Mouse (Mus musculus): Measurements from ENCODE around the gene Fyn. TPM values are rescaled to one million over a fixed set of nuclear protein-coding genes. Genes with fewer than 3 reads are reported as not detected.
A peak's percentile ranks its signal among the peaks of the same experiment; 100 is the strongest.

Fyn gene
- polyA plus RNA-seq, 1 experiment from 2014 or later = 6.5 TPM

DNA sequence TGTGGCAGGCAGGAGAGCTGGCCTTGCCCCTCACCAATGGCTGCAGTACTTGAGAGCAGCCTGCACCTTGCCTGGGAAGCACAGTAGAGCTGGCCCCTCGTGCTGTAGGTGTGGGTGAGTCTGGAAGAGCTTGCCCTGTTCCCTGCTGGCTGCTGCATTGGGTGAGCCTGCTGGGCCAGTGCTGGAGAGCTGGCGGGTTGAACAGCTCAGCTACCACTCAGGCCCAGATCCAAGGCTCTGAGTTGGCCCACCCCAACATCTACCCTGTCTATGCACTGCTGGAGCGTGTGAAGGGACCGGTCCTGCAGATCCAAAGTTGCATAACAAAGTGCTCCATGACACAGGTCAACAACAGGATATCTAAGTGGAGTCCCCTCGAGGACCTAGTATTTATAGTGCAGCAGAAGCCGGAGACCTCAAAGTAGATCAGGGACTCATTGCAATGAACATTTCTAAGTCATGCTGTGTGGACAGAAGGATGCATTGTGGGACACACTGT, 41.5 kb downstream of the Fyn start:
- H3K9me3 ChIP-seq (ENCODE audit: low read length) = no peaks in the 10 kb centered on the region
- no peaks in the 10 kb centered on the region for H3K27me3 ChIP-seq (ENCODE audit: insufficient read depth, low read length)
- TF ChIP-seq CTCF (IDR thresholded peaks at IDR 0.05; ENCODE audit: low read depth) (no peak), EP300 (IDR thresholded peaks at IDR 0.05; ENCODE audit: low read depth) (no peak)
- no peak overlapping the region for H3K4me3 ChIP-seq (ENCODE audit: low read depth, low read length)
- 68% methylated on average over 6 of the region's 6 CpGs for WGBS (ENCODE audit: insufficient replicate concordance)
- H3K27ac ChIP-seq (ENCODE audit: low read depth) = no peak overlapping the region
- no peak for ATAC-seq
- peaks cover 18% of the 10 kb centered on the region for H3K4me1 ChIP-seq (ENCODE audit: insufficient read depth)
- H3K36me3 ChIP-seq (replicated peaks; ENCODE audit: insufficient read depth, low read length) = no peaks in the 10 kb centered on the region
- no peak overlapping the region for H3K4me2 ChIP-seq (ENCODE audit: low read depth, low read length)
- DNase-seq = no peak
- no peak overlapping the region for H3K9ac ChIP-seq (replicated peaks)

DNA sequence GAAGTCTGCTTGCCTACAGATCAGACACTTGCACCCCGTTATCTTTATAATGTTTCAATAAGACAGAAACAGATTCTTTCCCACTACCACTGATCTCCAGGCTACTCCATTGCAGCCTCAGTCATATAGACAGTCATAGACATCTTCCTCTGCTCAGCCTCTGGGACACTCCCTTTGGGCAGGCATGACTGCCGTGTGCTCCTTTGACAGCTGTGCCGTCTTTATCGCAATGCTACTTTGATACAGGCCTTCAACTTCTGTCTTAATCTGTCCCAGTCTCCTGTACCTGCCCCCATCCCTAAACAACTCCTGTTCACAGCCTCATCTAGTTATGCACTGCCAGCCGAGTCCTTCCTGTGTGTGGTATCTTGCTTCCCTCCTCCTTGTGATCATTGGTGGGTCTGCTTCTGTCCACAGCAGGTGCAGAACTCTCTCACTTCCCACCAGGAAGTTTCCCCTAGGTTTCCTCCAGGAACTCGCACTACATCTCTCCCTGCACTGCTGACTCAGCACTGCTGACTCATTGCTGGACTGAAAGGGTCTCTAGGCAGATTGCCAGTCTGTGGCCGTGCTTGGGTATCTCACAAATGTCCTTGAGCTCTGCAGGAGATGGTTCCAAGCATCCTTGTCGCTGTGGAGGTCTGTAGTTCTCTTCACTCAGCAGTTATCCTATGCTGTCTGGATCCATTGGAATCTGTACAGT, 43.4 kb downstream of the Fyn start:
- H3K36me3 ChIP-seq (replicated peaks; ENCODE audit: insufficient read depth, low read length) = no peaks in the 10 kb centered on the region
- WGBS (ENCODE audit: insufficient replicate concordance) = 56% methylated on average over 8 of the region's 8 CpGs
- H3K27me3 ChIP-seq (ENCODE audit: insufficient read depth, low read length) = no peaks in the 10 kb centered on the region
- no peak overlapping the region for H3K4me3 ChIP-seq (ENCODE audit: low read depth, low read length)
- H3K9ac ChIP-seq (replicated peaks) = no peak overlapping the region
- TF ChIP-seq CTCF (IDR thresholded peaks at IDR 0.05; ENCODE audit: low read depth) = no peak
- no peak for TF ChIP-seq EP300 (IDR thresholded peaks at IDR 0.05; ENCODE audit: low read depth)
- ATAC-seq = peak; percentile 40
- DNase-seq = peak; percentile 39
- no peak overlapping the region for H3K4me2 ChIP-seq (ENCODE audit: low read depth, low read length)
- no peak overlapping the region for H3K27ac ChIP-seq (ENCODE audit: low read depth)
- H3K4me1 ChIP-seq (ENCODE audit: insufficient read depth) = peaks cover 8% of the 10 kb centered on the region
- H3K9me3 ChIP-seq (ENCODE audit: low read length) = no peaks in the 10 kb centered on the region

DNA sequence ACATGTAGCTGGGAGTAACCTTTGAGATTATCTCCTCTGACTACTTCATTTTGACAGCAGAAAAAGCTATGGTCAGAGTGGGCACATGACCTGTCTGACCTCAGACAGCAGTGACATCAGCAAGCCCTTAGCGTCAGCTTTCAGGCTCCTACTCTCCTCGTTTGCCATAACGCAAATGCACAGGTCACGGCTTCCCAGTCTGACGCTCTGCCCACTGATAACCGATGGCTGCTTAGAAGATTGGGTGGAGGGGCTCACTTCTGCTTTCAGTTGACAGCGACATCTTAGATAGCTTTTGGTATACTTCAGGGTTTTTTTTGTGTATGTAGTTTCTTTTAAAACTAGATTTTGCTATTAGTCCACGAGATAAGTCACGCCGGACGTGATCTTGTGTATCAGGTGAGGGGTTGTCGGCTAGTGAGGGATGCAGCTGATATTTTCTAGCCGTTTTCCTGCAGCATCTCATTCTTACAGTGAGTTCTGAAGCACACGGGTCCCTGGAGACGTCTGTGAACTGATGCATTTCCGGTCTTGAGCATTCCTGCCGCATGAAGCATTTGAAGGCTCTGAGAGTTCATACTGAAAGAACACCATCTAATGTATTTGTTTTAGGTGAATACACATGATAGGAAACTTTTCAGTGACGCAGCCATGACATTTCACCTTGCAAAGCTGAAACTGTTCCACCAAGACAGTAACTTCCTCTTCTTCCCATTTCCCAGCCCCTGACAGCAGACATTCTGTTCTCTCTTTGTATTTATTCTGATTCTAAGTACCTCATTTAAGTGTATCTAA, 44.4 kb downstream of the Fyn start:
- Histone ChIP-seq H3K4me2 (ENCODE audit: low read depth, low read length) (0 out of 2 replicates have a peak overlapping the region, but pooled peaks have one; percentile 36), H3K36me3 (replicated peaks; ENCODE audit: insufficient read depth, low read length) (no peaks in the 10 kb centered on the region), H3K27ac (ENCODE audit: low read depth) (peak overlapping the region; percentile 24; the same call in 1 of the 2 replicates), H3K9me3 (ENCODE audit: low read length) (no peaks in the 10 kb centered on the region), H3K4me1 (ENCODE audit: insufficient read depth) (peaks cover 12% of the 10 kb centered on the region), H3K9ac (replicated peaks) (no peak overlapping the region), H3K27me3 (ENCODE audit: insufficient read depth, low read length) (no peaks in the 10 kb centered on the region), H3K4me3 (ENCODE audit: low read depth, low read length) (no peak overlapping the region)
- TF ChIP-seq EP300 (IDR thresholded peaks at IDR 0.05; ENCODE audit: low read depth) = no peak
- no peak for TF ChIP-seq CTCF (IDR thresholded peaks at IDR 0.05; ENCODE audit: low read depth)
- whole genome bisulfite sequencing (ENCODE audit: insufficient replicate concordance) = 38% methylated on average over 18 of the region's 18 CpGs
- DNase-seq (no peak), ATAC-seq (peak; percentile 33; the same call in 1 of the 2 replicates)

DNA sequence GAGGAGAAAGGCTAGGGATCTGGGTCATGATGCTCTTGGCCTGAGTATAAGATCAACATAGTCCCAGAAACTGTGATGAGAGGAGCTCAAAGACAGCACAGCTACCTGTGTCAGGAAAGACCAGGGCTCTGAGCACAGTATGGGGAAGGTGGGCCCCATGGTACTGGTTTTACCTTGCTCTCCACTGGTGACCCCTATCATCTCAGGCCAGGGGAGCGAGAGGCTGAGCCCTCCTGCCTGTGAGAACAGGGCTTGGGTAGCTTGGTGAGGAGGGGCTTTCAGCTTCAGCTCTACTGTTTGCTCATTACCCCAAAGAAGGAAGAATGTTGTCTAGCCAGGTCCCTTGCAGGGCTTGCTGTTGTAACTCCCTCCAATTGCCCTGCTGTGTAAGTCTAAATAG, 45.4 kb downstream of the Fyn start:
- peaks cover 12% of the 10 kb centered on the region for H3K4me1 ChIP-seq (ENCODE audit: insufficient read depth)
- TF ChIP-seq CTCF (IDR thresholded peaks at IDR 0.05; ENCODE audit: low read depth) = no peak
- no peak for ATAC-seq
- no peak overlapping the region for H3K9ac ChIP-seq (replicated peaks)
- H3K27me3 ChIP-seq (ENCODE audit: insufficient read depth, low read length) = no peaks in the 10 kb centered on the region
- H3K27ac ChIP-seq (ENCODE audit: low read depth) = no peak overlapping the region
- 84% methylated on average over 1 of the region's 1 CpGs for WGBS (ENCODE audit: insufficient replicate concordance)
- no peak overlapping the region for H3K4me3 ChIP-seq (ENCODE audit: low read depth, low read length)
- no peak overlapping the region for H3K4me2 ChIP-seq (ENCODE audit: low read depth, low read length)
- DNase-seq = no peak
- H3K9me3 ChIP-seq (ENCODE audit: low read length) = no peaks in the 10 kb centered on the region
- no peaks in the 10 kb centered on the region for H3K36me3 ChIP-seq (replicated peaks; ENCODE audit: insufficient read depth, low read length)

DNA sequence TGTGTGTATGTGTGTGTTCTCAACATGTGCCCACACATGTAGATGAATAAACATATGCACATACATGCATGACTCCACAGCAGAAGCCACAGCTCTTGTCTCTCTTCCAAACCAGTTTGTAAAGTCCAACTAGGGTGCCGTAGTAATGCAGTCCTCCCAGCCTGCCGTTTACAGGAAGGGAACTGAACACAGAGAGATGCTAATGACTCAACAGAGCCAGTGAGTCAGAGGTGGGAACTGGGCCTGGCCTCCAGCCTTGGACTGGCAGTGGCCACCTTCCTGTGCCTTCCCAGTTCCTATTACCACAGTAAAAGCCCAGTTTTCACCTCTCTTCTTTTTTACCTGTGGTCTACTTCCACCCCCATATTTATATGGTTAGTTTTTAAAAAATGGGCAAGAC, 46.9 kb downstream of the Fyn start:
- Histone ChIP-seq H3K9ac (replicated peaks) (no peak overlapping the region), H3K4me2 (ENCODE audit: low read depth, low read length) (no peak overlapping the region), H3K27ac (ENCODE audit: low read depth) (no peak overlapping the region), H3K9me3 (ENCODE audit: low read length) (no peaks in the 10 kb centered on the region), H3K27me3 (ENCODE audit: insufficient read depth, low read length) (no peaks in the 10 kb centered on the region), H3K4me3 (ENCODE audit: low read depth, low read length) (no peak overlapping the region), H3K36me3 (replicated peaks; ENCODE audit: insufficient read depth, low read length) (no peaks in the 10 kb centered on the region), H3K4me1 (ENCODE audit: insufficient read depth) (peaks cover 14% of the 10 kb centered on the region)
- TF ChIP-seq CTCF (IDR thresholded peaks at IDR 0.05; ENCODE audit: low read depth) (no peak), EP300 (IDR thresholded peaks at IDR 0.05; ENCODE audit: low read depth) (no peak)
- DNase-seq = no peak
- ATAC-seq = no peak
- WGBS (ENCODE audit: insufficient replicate concordance) = 39% methylated on average over 2 of the region's 2 CpGs

DNA sequence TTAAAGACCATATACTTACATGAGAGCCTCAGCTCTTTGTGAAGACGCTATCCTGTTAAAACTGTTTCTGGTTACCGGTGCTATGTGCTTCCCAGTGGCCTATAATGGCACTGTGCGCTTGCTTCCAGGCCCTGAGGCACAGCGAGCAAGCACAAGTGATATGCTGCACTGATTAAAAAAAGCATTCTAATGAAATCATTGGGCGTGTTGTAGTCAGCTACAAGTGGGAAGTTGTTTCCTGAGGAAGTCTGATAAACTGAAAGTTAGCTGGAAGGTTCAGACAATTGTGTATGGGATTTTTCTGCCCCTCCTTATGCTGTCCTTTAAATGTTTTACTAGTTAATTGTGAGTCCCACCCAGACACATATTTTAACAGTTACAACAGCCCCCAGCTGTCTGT, 49.0 kb downstream of the Fyn start:
- ATAC-seq (no peak), DNase-seq (no peak)
- H3K36me3 ChIP-seq (replicated peaks; ENCODE audit: insufficient read depth, low read length) = no peaks in the 10 kb centered on the region
- WGBS (ENCODE audit: insufficient replicate concordance) = 43% methylated on average over 5 of the region's 5 CpGs
- no peak overlapping the region for H3K9ac ChIP-seq (replicated peaks)
- peaks cover 7% of the 10 kb centered on the region for H3K4me1 ChIP-seq (ENCODE audit: insufficient read depth)
- H3K27me3 ChIP-seq (ENCODE audit: insufficient read depth, low read length) = no peaks in the 10 kb centered on the region
- H3K4me3 ChIP-seq (ENCODE audit: low read depth, low read length) = no peak overlapping the region
- TF ChIP-seq CTCF (IDR thresholded peaks at IDR 0.05; ENCODE audit: low read depth) (no peak), EP300 (IDR thresholded peaks at IDR 0.05; ENCODE audit: low read depth) (peak; percentile 9; the same call in 1 of the 2 replicates)
- H3K27ac ChIP-seq (ENCODE audit: low read depth) = no peak overlapping the region; the same call in 1 of the 2 replicates
- H3K4me2 ChIP-seq (ENCODE audit: low read depth, low read length) = no peak overlapping the region
- no peaks in the 10 kb centered on the region for H3K9me3 ChIP-seq (ENCODE audit: low read length)

Data from liver, postnatal 0 days (tissue).